Mouse (Mus musculus) layer of hippocampus, adult 8-10 months (tissue): Measurements from ENCODE around the gene Mcm6. TPM values are rescaled to one million over a fixed set of nuclear protein-coding genes. Genes with fewer than 3 reads are reported as not detected.

ENCODE experiments used
- DNase-seq, 2 experiments: peaks; one replicate each; pipeline ENCODE4 v3.0.0; 2022; ENCODE audit warnings: low spot score in 2 of 2
- total RNA-seq, 4 experiments: library from RNA; stranded (reverse); gene quantifications; 2 replicates each; pipeline ENCODE4 v1.2.4; 2022

Mcm6 gene
- total RNA-seq, result 10 to 100 TPM; 12.2 to 17.8 (median 14.1) TPM

GRCm38 (mm10) chr1:128359554-128360376 lies at the start of gene Mcm6:
Gene Mcm6, minus strand, starts transcription at chr1:128359664.
- peak; percentile 91 to 92 for DNase-seq

- DNase-seq, result no peak
These were observed 47.4 kb upstream of the Mcm6 start for GRCm38 (mm10) chr1:128406846-128407245.

DNA sequence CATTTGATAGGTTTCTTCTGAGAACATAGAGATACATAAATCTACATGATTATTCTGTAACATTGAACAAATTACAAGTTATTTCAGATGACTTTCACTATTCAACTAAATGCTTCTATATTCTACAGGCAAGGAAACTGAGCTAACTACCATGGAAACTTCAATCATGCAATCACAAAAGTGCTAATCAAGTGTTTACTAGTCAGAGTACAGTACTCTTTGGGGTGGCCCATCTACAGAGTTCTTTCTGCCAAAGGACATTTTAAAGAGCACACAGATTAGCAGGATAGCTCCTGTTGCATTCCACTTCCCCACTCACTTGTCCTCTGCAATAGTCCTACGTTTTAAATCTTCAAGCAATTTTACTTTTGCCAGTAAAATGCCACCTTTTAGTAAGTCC lies 46.2 kb upstream of the Mcm6 start:
- no peak for DNase-seq

- DNase-seq, result no peak
These were observed 45.6 kb upstream of the Mcm6 start for GRCm38 (mm10) chr1:128405041-128405481.

GRCm38 (mm10) chr1:128400926-128401325 lies 41.5 kb upstream of the Mcm6 start:
- DNase-seq, result no peak

GRCm38 (mm10) chr1:128399941-128400915 lies 40.8 kb upstream of the Mcm6 start:
- DNase-seq, result peak in 1 of 2 experiments; percentile 12

DNA sequence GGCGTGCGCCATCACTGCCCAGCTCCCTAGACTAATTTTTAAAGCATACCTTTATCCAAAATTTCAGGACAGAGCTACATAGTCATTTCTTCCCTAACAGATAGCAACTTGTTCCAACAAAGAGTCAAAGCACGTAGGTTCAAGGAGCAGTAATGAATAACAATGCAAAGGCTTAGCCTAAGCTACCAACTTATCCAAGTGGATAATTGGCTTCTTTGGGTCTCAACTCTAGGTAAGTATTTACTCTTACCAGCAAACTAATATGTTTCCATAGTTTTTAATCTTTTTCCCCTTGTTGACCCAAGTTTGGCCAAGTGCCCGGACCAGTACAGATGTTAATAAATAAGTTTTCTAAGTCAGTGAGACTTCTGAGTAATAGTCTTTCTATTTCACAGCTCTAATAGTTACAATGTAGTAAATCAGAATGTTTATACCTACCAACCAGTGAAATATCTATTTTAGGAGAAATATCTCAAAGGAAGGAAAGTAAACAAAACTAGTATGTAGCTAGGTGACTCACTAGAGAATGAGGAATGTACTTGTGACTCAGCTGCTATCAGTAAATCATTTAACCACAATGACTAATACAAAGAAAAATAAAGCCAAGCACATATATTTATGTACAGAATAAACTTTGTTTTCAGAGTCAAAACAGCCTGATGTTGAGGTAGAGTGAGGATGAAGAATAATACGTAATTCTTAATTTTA lies 39.4 kb upstream of the Mcm6 start:
- no peak for DNase-seq

- no peak for DNase-seq
These were observed 35.2 kb upstream of the Mcm6 start for GRCm38 (mm10) chr1:128394657-128395056.

DNA sequence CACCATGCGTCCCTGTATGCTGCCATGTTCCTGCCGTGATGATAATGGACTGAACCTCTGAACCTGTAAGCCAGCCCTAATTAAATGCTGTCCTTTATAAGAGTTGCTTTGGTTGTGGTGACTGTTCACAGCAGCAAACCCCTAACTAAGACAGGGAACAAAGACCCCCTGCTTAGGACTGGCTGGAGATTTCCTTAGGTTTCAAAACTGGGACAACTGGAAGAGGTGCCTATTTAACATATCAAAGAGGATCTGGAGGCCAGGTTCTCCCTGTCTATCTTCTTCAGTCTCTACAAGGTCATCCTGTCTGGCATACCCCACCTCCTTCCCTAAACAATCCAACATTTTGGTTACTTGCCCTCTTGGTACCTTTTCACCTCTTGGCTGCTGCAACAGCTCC lies 32.9 kb upstream of the Mcm6 start:
- no peak for DNase-seq

DNA sequence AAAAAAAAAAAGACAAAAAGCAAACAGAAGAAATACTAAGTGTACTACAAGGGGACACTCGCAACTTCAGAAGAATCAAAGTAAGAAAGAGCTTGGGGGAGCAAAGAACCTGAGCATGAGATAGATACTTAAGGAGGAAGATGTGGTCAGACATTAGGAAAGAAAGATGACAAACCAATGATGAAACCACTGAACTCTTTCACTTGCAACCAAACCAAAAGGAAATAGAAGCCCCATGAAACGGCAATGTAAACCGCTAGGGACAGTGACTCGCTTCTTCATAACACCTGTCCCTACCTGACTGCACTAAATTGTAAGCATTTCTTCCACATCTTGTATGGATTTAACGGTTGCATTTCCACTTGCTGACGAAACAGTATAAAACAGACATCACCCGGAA lies 27.0 kb upstream of the Mcm6 start:
- no peak for DNase-seq

GRCm38 (mm10) chr1:128376841-128377240 lies 17.4 kb upstream of the Mcm6 start:
- DNase-seq, result no peak

- no peak for DNase-seq
These were observed 12.8 kb upstream of the Mcm6 start for GRCm38 (mm10) chr1:128372143-128372860.

- DNase-seq, result peak in 1 of 2 experiments; percentile 49
These were observed 9.4 kb upstream of the Mcm6 start for GRCm38 (mm10) chr1:128368732-128369441.

- DNase-seq, result peak; percentile 39 to 62
These were observed 1.1 kb upstream of the Mcm6 start for GRCm38 (mm10) chr1:128360601-128361000.

DNA sequence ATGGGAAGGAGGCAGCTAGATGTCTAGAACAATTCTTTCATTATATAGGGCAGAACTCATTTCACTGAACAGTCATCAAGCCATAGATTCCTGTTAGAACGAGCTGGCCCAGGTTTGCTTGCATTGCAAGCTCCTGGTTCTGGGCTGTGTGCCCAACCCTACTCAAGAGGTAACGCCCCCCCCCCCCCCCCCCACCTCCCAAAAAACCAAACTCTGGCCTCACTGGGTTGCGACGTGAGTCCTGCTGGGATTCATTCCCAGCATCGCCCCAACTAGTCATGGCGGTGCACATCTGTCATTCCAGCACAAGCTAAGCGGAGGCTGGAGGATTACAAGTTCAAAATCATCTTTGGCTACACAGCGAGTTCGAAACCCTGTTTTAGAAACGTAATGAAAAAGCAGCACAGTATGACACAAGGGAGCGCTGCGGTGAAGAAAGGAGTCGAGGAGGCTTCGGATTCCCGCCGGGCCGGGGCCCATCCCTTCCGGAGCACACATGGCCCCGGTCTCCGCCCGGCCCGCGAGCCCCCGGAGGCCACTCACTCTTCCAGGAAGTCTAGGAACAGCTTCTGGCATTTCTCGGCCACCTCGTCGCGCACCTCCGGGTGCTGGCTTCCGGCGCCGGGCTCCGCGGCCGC lies 429 bp downstream of the Mcm6 start:
- peak in 1 of 2 experiments; percentile 18 for DNase-seq

- DNase-seq, result no peak
These were observed 1.2 kb downstream of the Mcm6 start for GRCm38 (mm10) chr1:128358276-128358675.

DNA sequence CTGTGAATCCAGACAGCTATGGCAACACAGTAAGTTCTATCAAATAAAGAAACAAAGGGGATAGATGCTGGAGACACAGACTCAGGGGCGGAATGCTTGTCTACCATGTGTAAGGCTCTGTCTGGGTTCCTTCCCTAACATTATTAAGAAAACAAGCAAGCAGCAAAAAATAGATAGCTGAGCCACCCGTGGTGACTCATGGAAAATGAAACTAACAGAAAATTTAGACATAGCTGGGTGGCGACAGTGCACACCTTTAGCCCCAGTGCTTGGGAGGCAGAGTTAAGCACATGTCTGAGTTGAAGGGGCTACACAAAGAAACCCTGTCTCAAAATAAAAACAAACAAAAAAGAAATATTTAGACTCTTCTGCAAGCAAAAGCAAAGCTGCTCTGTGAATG lies 2.0 kb downstream of the Mcm6 start:
- DNase-seq, result no peak

GRCm38 (mm10) chr1:128353092-128353491 lies 6.4 kb downstream of the Mcm6 start:
- no peak for DNase-seq

DNA sequence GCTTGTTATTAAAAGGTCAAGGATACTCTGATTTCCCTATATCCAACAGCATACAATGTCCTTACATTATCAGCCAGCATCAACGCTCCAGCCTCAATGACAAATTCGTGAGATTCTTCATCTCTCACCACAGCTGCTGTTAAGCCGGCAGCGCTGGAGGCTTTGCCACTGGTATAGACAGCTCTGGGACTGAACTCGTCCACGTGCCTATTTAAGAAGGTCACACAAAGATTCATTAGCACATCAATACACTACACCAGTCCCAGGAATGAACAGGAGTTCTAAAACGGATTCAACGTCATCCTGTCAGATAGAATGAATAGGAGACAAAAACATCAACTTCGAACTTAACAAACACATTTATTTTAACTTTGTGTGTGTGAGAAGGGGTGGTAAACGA lies 15.2 kb downstream of the Mcm6 start:
- no peak for DNase-seq
